Mouse (Mus musculus) spleen, adult 2 months (tissue): Measurements from ENCODE around the gene Use1.

Experiments used
- CTCF ChIP-seq: fragments of 200-500 bp; IDR thresholded peaks from 2 replicates; pipeline ENCODE4 v1.5.1; 2011; ENCODE audit warnings: mild to moderate bottlenecking, inconsistent platforms; ENCODE audit not compliant: insufficient read depth, insufficient read length, insufficient replicate concordance; ENCODE audit errors: extremely low read depth
- POLR2A ChIP-seq: fragments of 200-500 bp; IDR thresholded peaks from 2 replicates; pipeline ENCODE4 v1.6.1; 2011; ENCODE audit warnings: low read depth, low read length, inconsistent platforms

DNA sequence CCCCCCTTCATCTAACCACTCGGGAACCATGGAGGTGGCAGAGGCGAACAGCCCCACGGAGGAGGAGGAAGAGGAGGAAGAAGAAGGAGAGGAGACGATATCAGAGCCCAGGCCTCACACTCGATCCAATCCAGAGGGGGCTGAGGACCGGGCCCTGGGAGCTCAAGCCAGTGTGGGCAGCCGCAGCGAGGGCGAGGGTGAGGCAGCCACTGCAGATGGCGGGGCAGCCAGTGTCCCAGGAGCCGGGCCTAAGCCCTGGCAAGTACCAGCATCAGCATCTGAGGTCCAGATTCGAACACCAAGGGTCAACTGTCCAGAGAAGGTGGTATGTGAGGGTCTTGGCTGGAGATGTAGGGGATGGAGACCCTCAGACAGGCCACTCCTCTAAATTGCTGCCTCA is 31.1 kb downstream of the Use1 start:
- TF ChIP-seq CTCF: no peak
- TF ChIP-seq POLR2A: no peak
